Mouse (Mus musculus): ENCODE results near the gene Il9. TPM values are rescaled to one million over a fixed set of nuclear protein-coding genes. Genes with fewer than 3 reads are reported as not detected.

Il9 gene
- polyA plus RNA-seq, 1 experiment from 2014 or later: not detected

DNA sequence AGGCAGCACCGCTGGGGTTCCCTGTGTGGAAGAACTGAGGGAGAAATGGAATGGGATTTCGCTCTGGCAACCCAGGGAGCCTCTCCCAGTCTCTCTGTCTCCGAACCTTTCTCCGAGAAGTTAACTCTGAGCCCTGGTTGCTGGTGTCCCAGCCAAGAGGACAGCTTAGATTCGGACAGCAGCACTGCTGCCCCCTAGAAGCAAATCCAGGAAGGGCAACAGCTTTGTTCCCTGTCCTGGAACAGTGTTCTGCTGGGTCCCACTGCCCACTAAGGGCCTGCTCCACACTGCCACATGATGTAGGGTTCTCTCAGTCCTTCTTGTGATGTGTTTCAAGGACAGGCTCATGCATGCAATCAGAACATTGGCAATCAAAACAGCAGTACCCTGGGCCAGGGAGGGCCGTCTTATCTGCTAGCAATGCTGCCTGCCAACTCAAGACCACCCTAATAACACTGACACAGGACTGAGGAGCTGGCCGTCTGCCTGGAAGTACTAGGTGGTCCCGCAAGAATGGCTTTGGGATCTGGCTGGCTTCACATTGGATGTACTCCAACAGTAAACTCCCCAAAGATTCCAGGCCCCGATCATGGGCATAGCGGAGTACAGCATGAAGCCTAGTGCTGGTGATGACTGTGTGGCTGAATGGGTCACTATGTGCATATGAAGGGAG lies 46.3 kb downstream of the Il9 start:
- Histone ChIP-seq H3K27me3 (peaks cover 59% of the 10 kb centered on the region), H3K4me2 (no peak overlapping the region), H3K4me3 (replicated peaks) (no peak overlapping the region), H3K9ac (no peak overlapping the region), H3K9me3 (no peaks in the 10 kb centered on the region), H3K36me3 (replicated peaks) (no peaks in the 10 kb centered on the region), H3K27ac (no peak overlapping the region), H3K4me1 (peaks cover 27% of the 10 kb centered on the region)
- WGBS: 62% methylated on average over 10 of the region's 10 CpGs
- no peak for ATAC-seq (ENCODE audit: low FRiP score)

- no peaks in the 10 kb centered on the region for H3K9me3 ChIP-seq
- H3K4me3 ChIP-seq (replicated peaks): no peak overlapping the region
- no peak overlapping the region for H3K27ac ChIP-seq
- ATAC-seq (ENCODE audit: low FRiP score): no peak
- 81% methylated on average over 9 of the region's 9 CpGs for WGBS
- no peaks in the 10 kb centered on the region for H3K36me3 ChIP-seq (replicated peaks)
- H3K4me1 ChIP-seq: peaks cover 27% of the 10 kb centered on the region
- H3K4me2 ChIP-seq: no peak overlapping the region
- peaks cover 46% of the 10 kb centered on the region for H3K27me3 ChIP-seq
- no peak overlapping the region for H3K9ac ChIP-seq
Measured at GRCm38 (mm10) chr13:56434311-56434751, 47.7 kb downstream of the Il9 start.

DNA sequence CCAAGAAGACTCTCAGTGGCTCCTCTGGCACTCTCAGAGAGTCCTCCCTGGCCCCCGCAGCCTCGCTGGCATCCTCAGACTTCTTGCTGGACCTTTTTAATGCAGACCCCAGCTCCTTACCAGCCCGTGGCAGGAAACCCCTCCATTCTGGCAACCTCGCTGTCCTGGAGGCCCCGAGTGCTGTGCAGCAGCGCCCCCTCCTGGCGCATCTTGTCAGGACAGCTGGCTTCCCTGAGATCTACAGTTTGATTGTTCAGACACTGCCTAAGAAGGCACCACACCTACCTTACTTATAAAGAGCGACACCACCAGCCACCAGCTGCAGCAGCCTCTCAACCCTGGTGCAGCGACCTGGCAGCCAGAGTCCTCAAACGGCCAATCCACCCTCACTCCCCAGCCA lies 48.6 kb downstream of the Il9 start:
- H3K9me3 ChIP-seq: no peaks in the 10 kb centered on the region
- H3K4me3 ChIP-seq (replicated peaks): no peak overlapping the region
- WGBS: 7% methylated on average over 10 of the region's 10 CpGs
- H3K36me3 ChIP-seq (replicated peaks): no peaks in the 10 kb centered on the region
- H3K27ac ChIP-seq: peak overlapping the region; percentile 53
- peaks cover 21% of the 10 kb centered on the region for H3K4me1 ChIP-seq
- peaks cover 46% of the 10 kb centered on the region for H3K27me3 ChIP-seq
- ATAC-seq (ENCODE audit: low FRiP score): peak; percentile 54; the same call in 1 of the 2 replicates
- no peak overlapping the region for H3K4me2 ChIP-seq
- H3K9ac ChIP-seq: no peak overlapping the region

DNA sequence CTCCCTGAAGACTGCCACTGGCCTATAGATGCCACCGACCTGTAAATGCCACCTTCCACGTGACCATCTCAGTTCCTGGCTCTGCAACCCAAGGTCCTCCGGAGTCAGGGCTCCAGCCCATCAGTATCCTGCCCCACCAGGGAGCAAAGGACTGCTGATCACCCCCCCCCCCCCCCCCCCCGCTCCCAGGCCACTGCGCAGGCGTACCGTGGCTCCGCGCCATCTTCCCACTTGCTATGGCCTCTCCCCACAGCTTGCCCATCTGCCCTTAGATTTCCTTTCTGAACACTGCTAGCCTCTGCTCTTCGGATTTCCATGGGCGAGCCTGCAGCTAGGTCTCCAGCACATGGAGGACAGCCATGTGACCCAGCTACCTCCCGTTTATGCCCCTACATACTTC lies 49.5 kb downstream of the Il9 start:
- no peak for ATAC-seq (ENCODE audit: low FRiP score)
- WGBS: 91% methylated on average over 10 of the region's 12 CpGs
- Histone ChIP-seq H3K4me2 (no peak overlapping the region), H3K4me1 (peaks cover 15% of the 10 kb centered on the region), H3K36me3 (replicated peaks) (no peaks in the 10 kb centered on the region), H3K27ac (no peak overlapping the region), H3K9me3 (no peaks in the 10 kb centered on the region), H3K4me3 (replicated peaks) (no peak overlapping the region), H3K9ac (no peak overlapping the region), H3K27me3 (peaks cover 43% of the 10 kb centered on the region)

Other genes starting within 250 kb of the Il9 start
- 16.2 and 19.5 TPM in 2 replicates for gene Neurog1, start 230.1 kb downstream of the Il9 start, polyA plus RNA-seq (2016; fragmentation: Nextera tagmentation; extraction: Ambion mirVana)
- 19.5 and 26.3 TPM in 2 replicates for gene Cxcl14, start 185.7 kb downstream of the Il9 start, polyA plus RNA-seq (2016; fragmentation: Nextera tagmentation; extraction: Ambion mirVana)
- gene Gm3045, start 55.7 kb downstream of the Il9 start, polyA plus RNA-seq (2016; fragmentation: Nextera tagmentation; extraction: Ambion mirVana): not detected in 2 replicates
- gene Slc25a48, start 43.9 kb downstream of the Il9 start, polyA plus RNA-seq (2016; fragmentation: Nextera tagmentation; extraction: Ambion mirVana): not detected in 2 replicates
- gene Fbxl21, start 40.2 kb upstream of the Il9 start, polyA plus RNA-seq (2016; fragmentation: Nextera tagmentation; extraction: Ambion mirVana): 2.0 and 2.4 TPM in 2 replicates
- not detected in 2 replicates for gene Lect2, start 66.3 kb upstream of the Il9 start, polyA plus RNA-seq (2016; fragmentation: Nextera tagmentation; extraction: Ambion mirVana)
- gene Tgfbi, start 127.3 kb upstream of the Il9 start, polyA plus RNA-seq (2016; fragmentation: Nextera tagmentation; extraction: Ambion mirVana): 21.4 and 24.0 TPM in 2 replicates
- gene Smad5, start 220.8 kb upstream of the Il9 start, polyA plus RNA-seq (2016; fragmentation: Nextera tagmentation; extraction: Ambion mirVana): 46.3 and 51.0 TPM in 2 replicates